Mouse (Mus musculus): ENCODE results near the gene Tmub1.

DNA sequence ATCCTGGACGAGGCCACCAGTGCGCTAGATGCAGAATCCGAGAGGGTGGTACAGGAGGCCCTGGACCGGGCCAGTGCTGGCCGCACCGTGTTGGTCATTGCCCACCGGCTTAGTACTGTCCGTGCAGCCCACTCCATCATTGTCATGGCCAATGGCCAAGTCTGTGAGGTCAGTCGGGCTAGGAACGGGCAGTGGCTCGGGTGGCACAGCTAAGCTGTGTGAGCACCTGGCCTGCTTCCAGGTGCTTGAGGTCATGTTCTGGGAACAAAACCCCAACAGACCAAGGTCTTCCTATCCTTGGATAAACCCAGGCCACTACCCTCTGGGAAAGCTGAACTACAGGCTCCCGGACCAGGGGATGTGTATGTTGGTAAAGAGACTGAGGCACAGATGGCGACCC lies 39.0 kb downstream of the Tmub1 start:
- TF ChIP-seq CTCF (IDR thresholded peaks at IDR 0.05; ENCODE audit: control insufficient read depth, insufficient read depth, insufficient read length) (no peak), USF1 (IDR thresholded peaks at IDR 0.05; ENCODE audit: low read depth) (no peak), MYOD1 (IDR thresholded peaks at IDR 0.05; ENCODE audit: control insufficient read depth, insufficient read length, low read depth) (no peak), MAX (IDR thresholded peaks at IDR 0.05) (no peak), MYOG (IDR thresholded peaks at IDR 0.05; ENCODE audit: control insufficient read depth, extremely low read depth, insufficient read length) (no peak), CEBPB (IDR thresholded peaks at IDR 0.05; ENCODE audit: low read depth) (no peak), FOSL1 (IDR thresholded peaks at IDR 0.05; ENCODE audit: insufficient read depth, low read length, poor library complexity, severe bottlenecking) (no peak)
